Mouse (Mus musculus) midbrain, embryonic 13.5 days (tissue): ENCODE results near the gene Tceanc2. TPM values are rescaled to one million over a fixed set of nuclear protein-coding genes. Genes with fewer than 3 reads are reported as not detected.
"Not testable (repeated sequence)": the region's sequence is repeated elsewhere in the genome, so short reads cannot be mapped to it uniquely, and the experiment has no call there.

ENCODE experiments used
- ATAC-seq: fragments of 200-750 bp; cut with Nextera tagmentation; 2 replicates; pipeline ENCODE4 v1.8.0; 2017; ENCODE audit warnings: mild to moderate bottlenecking, moderate TSS enrichment, moderate library complexity
- H3K27ac ChIP-seq: fragments of 300-500 bp; sonication (generic); 2 replicates; pipeline ENCODE4 v1.5.1; 2015; ENCODE audit warnings: inconsistent platforms, mild to moderate bottlenecking, moderate library complexity
- H3K27me3 ChIP-seq: fragments of 300-500 bp; sonication (generic); 2 replicates; pipeline ENCODE4 v1.6.1; 2015; ENCODE audit warnings: mild to moderate bottlenecking, inconsistent platforms
- H3K36me3 ChIP-seq: fragments of 300-500 bp; sonication (generic); 2 replicates; pipeline ENCODE4 v1.6.1; 2015; ENCODE audit warnings: mild to moderate bottlenecking, inconsistent platforms
- H3K4me1 ChIP-seq: fragments of 300-500 bp; sonication (generic); replicated peaks from 2 replicates; pipeline ENCODE4 v1.6.1; 2015; ENCODE audit warnings: inconsistent platforms
- H3K4me2 ChIP-seq: fragments of 300-500 bp; sonication (generic); replicated peaks from 2 replicates; pipeline ENCODE4 v1.6.1; 2015; ENCODE audit warnings: moderate library complexity, mild to moderate bottlenecking, inconsistent platforms
- H3K4me3 ChIP-seq: fragments of 300-500 bp; sonication (generic); replicated peaks from 2 replicates; pipeline ENCODE4 v1.5.1; 2015; ENCODE audit warnings: mild to moderate bottlenecking, inconsistent platforms
- H3K9ac ChIP-seq: fragments of 300-500 bp; sonication (generic); replicated peaks from 2 replicates; pipeline ENCODE4 v1.6.1; 2015; ENCODE audit warnings: mild to moderate bottlenecking, inconsistent platforms
- H3K9me3 ChIP-seq: fragments of 300-500 bp; sonication (generic); 2 replicates; pipeline ENCODE4 v1.6.1; 2016; ENCODE audit warnings: mild to moderate bottlenecking, inconsistent platforms
- WGBS: fragments of 180-500 bp; shearing (Covaris S2); methylation state at CpG from one replicate; pipeline ENCODE4 v1.1.7; 2015; 5-methylcytosine and 5-hydroxymethylcytosine counted together
- polyA plus RNA-seq: library from polyadenylated mRNA; unstranded; fragments of >200 nt; fragmentation: Nextera tagmentation; extraction: Ambion mirVana; gene quantifications from 2 replicates; pipeline ENCODE4 v1.2.1, GENCODE M21; 2015

The Tceanc2 gene
- polyA plus RNA-seq, 1 experiment from 2014 or later = 28.4 TPM

DNA sequence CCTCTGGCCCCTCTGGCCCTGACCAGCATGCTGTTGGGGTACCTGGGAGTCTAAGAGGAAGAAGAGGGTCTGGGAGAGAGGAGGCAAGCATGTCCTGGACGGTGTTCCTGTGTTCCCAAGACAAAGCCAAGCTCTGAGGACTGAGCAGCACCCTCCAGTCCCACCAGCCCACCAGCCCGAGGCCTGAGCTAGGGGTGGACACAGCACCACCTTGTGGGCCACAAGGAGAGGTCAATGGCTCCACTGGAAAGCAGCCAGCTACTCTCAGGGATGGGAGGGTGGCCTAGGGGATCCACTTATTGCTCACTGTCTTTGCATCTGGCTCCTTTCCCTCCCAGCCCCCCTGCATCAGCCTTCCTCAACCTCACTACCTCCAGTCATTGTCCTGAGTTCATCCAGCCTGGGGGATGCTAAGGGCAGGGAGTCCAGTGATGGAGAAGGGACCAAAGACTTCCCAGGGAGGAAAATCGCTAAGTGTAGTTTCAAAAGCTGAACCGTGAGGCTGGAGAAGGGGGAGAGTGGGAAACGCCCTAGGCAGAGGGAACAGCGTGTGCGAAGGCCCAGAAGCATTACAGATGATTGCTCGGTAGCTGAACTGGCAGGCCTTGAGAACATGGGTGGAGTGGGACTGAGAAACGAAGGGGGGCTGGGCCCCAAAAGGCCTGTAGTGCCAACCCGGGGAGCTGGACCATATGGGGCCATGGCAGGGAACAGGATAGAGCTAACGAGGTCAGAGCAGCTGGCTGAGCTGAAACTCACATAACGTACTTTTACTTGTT, 57.6 kb downstream of the Tceanc2 start:
- Histone ChIP-seq H3K9me3 (no peaks in the 10 kb centered on the region), H3K27me3 (no peaks in the 10 kb centered on the region), H3K36me3 (no peaks in the 10 kb centered on the region), H3K4me3 (no peak overlapping the region), H3K4me2 (no peak overlapping the region), H3K4me1 (peaks cover 26% of the 10 kb centered on the region), H3K27ac (peak overlapping the region; percentile 51), H3K9ac (no peak overlapping the region)
- WGBS = 41% methylated on average over 12 of the region's 12 CpGs
- ATAC-seq = peak; percentile 82

DNA sequence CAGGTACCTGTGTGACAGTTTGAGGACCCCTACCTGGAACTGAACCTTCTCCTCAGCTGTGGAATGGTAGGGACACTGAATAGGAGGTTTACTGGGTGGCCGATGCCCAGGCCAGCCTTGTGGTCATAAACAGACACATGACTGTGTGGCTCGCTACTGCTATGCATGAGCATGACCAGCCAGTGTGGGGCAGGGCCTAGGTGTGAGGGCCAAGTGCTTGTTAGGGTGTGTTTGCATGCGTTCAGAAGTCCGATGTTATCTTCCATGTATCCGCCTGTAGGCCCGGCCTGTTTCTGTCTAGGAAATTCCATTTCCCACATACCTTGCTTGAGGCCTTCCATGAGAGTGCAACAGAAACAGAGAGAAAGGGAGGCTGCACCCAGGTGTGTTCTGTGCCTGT, 58.2 kb downstream of the Tceanc2 start:
- 0 out of 2 replicates have a peak, but pooled peaks have one; percentile 24 for ATAC-seq
- Histone ChIP-seq H3K36me3 (no peaks in the 10 kb centered on the region), H3K4me1 (peaks cover 21% of the 10 kb centered on the region), H3K9ac (no peak overlapping the region), H3K4me2 (no peak overlapping the region), H3K9me3 (no peaks in the 10 kb centered on the region), H3K27ac (peak overlapping the region; percentile 51), H3K27me3 (no peaks in the 10 kb centered on the region), H3K4me3 (no peak overlapping the region)
- 95% methylated on average over 6 of the region's 6 CpGs for WGBS

GRCm38 (mm10) chr4:107119056-107119455, 59.9 kb downstream of the Tceanc2 start:
- no peak overlapping the region for H3K27ac ChIP-seq
- H3K36me3 ChIP-seq = no peaks in the 10 kb centered on the region
- H3K27me3 ChIP-seq = no peaks in the 10 kb centered on the region
- H3K4me1 ChIP-seq = peaks cover 11% of the 10 kb centered on the region
- H3K9ac ChIP-seq = no peak overlapping the region
- no peaks in the 10 kb centered on the region for H3K9me3 ChIP-seq
- no peak for ATAC-seq
- no peak overlapping the region for H3K4me2 ChIP-seq
- WGBS = 70% methylated on average over 4 of the region's 4 CpGs
- H3K4me3 ChIP-seq = no peak overlapping the region

GRCm38 (mm10) chr4:107117741-107118385, 61.1 kb downstream of the Tceanc2 start:
- Histone ChIP-seq H3K9ac (no peak overlapping the region), H3K4me3 (no peak overlapping the region), H3K9me3 (no peaks in the 10 kb centered on the region), H3K4me1 (peaks cover 11% of the 10 kb centered on the region), H3K27ac (no peak overlapping the region), H3K36me3 (no peaks in the 10 kb centered on the region), H3K4me2 (no peak overlapping the region), H3K27me3 (no peaks in the 10 kb centered on the region)
- ATAC-seq = no peak
- WGBS = 88% methylated on average over 2 of the region's 2 CpGs

DNA sequence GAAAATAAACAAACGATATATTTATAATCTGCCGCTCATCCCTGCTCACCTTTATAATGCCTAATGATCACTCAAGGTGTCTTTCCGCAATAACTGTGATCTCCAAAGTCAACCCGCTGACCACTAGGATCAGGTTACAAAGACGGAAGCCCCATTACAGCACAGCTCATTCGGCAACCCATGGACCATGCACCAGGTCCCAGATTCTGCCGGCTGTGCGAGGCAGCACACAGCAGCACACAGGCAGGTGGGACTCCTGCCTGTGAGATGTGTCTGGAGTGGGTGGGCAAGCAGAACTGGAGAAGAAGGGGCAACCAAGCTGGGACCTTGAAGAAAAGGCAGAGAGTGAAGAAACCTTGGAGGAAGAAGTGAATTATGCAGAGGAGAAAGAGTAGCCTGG, 64.6 kb downstream of the Tceanc2 start:
- 61% methylated on average over 8 of the region's 8 CpGs for WGBS
- Histone ChIP-seq H3K36me3 (no peaks in the 10 kb centered on the region), H3K4me3 (no peak overlapping the region), H3K27ac (no peak overlapping the region), H3K9me3 (no peaks in the 10 kb centered on the region), H3K4me1 (no peaks in the 10 kb centered on the region), H3K27me3 (no peaks in the 10 kb centered on the region), H3K9ac (no peak overlapping the region), H3K4me2 (no peak overlapping the region)
- ATAC-seq = no peak

DNA sequence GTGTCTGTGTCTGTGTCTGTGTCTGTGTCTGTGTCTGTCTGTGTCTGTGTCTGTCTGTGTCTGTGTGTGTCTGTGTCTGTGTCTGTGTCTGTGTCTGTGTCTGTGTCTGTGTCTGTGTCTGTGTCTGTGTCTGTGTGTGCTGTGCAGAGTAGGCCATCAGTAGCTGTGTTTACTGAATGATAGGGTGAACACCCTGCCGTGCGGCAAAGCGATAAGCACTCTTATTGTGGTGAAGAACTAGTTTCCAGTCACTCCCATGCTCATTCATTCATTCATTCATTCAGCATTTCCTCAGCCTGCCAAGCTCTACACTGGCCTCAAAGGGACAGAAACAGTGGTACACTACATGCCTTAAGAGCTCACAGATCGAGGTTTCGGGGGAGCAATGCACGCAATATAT, 69.7 kb downstream of the Tceanc2 start:
- 92% methylated on average over 6 of the region's 6 CpGs for WGBS
- ATAC-seq, H3K9me3 ChIP-seq, H3K4me2 ChIP-seq, H3K36me3 ChIP-seq, H3K27ac ChIP-seq, H3K9ac ChIP-seq, H3K4me3 ChIP-seq, H3K27me3 ChIP-seq: not testable (repeated sequence)
- peaks cover 17% of the 10 kb centered on the region for H3K4me1 ChIP-seq

DNA sequence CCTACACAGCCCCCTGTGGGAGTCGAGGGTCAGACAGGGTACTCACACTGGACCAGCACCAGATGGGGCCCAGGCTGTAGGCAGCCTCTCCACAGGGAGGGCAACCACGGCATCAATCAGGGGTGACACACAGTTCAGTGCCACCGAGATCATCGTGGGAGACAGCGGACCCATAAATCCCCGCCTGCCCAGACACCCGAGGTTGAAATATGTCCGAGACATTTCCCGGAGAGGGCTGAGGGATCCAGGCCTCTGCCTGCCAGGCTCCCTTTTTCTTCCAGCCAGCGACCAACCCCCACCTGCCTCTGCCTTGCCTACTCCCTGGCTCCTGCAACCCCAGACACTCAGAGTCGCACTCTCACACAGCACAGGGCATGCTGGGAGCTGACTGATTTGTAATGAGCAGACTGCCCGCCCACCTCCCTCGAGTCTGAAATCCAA, 70.6 kb downstream of the Tceanc2 start:
- H3K4me2 ChIP-seq = no peak overlapping the region
- no peaks in the 10 kb centered on the region for H3K9me3 ChIP-seq
- H3K9ac ChIP-seq = no peak overlapping the region
- peak; percentile 51; the same call in 1 of the 2 replicates for ATAC-seq
- peak overlapping the region; percentile 45 for H3K27ac ChIP-seq
- H3K36me3 ChIP-seq = no peaks in the 10 kb centered on the region
- H3K27me3 ChIP-seq = no peaks in the 10 kb centered on the region
- peaks cover 17% of the 10 kb centered on the region for H3K4me1 ChIP-seq
- 44% methylated on average over 13 of the region's 13 CpGs for WGBS
- no peak overlapping the region for H3K4me3 ChIP-seq

DNA sequence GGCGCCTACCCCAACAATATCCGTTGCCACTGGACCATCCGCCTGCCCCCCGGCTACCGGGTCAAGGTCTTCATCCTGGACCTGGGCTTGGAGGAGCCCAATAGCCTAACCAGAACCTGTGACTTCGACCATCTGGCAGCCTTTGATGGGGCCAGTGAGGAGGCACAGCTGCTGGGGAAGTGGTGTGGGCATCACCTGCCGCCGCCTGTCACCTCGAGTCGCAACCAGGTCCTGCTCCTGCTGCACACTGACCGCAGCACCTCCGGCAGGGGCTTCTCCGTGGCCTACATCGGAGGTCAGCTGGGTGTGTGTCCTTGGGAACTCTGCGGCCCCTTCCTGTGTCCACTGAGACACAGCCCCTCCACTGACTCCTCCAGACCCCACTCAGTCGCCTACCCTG, 72.1 kb downstream of the Tceanc2 start:
- no peak for ATAC-seq
- WGBS = 93% methylated on average over 16 of the region's 16 CpGs
- no peaks in the 10 kb centered on the region for H3K27me3 ChIP-seq
- H3K4me1 ChIP-seq = peaks cover 17% of the 10 kb centered on the region
- H3K27ac ChIP-seq = no peak overlapping the region
- H3K9me3 ChIP-seq = no peaks in the 10 kb centered on the region
- no peaks in the 10 kb centered on the region for H3K36me3 ChIP-seq
- no peak overlapping the region for H3K4me2 ChIP-seq
- no peak overlapping the region for H3K9ac ChIP-seq
- H3K4me3 ChIP-seq = no peak overlapping the region

- H3K36me3 ChIP-seq = no peaks in the 10 kb centered on the region
- no peaks in the 10 kb centered on the region for H3K27me3 ChIP-seq
- peaks cover 14% of the 10 kb centered on the region for H3K4me1 ChIP-seq
- H3K4me2 ChIP-seq = no peak overlapping the region
- no peak for ATAC-seq
- H3K4me3 ChIP-seq = no peak overlapping the region
- no peak overlapping the region for H3K9ac ChIP-seq
- H3K27ac ChIP-seq = no peak overlapping the region
- WGBS = 80% methylated on average over 8 of the region's 8 CpGs
- H3K9me3 ChIP-seq = no peaks in the 10 kb centered on the region
These were observed 76.7 kb downstream of the Tceanc2 start for GRCm38 (mm10) chr4:107102220-107102619.

DNA sequence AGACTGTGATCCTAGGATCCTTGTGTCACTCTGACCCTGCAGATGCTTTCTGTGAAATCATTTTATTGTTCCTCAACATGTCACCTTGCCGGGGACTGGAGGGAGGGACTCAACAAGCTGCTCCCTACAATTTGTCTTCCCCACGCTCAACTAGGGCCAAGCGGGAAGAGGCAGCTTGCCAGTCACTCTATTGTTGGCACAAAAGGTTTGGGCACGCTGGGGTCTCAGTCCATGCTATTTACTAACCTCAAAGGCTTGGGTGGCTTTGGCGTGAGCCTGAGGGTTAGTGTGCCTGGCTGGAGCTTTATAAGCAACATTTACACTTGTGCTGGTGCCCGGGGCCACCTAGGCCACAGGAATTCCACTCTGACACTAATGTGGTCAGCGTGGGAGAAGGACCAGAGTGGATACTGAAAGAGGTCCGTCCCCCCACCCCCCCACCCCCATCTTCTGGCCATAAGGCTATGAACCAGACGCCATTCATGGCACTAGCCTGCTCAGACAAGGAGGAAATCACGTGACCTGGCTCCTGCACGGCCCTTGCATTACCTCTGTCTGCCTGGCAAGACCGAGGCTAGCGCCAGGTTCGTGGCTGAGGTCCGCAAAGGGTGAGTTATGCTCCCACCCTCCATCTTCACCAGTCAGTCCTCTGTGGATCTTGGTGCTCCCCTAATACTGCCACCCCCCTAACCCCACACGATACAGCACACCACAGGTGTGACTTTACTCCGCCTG, 80.0 kb downstream of the Tceanc2 start:
- ATAC-seq = 0 out of 2 replicates have a peak, but pooled peaks have one; percentile 22
- H3K4me1 ChIP-seq = peaks cover 28% of the 10 kb centered on the region
- no peak overlapping the region for H3K4me2 ChIP-seq
- no peaks in the 10 kb centered on the region for H3K27me3 ChIP-seq
- H3K27ac ChIP-seq = no peak overlapping the region
- H3K9ac ChIP-seq = no peak overlapping the region
- no peaks in the 10 kb centered on the region for H3K36me3 ChIP-seq
- WGBS = 82% methylated on average over 17 of the region's 17 CpGs
- no peaks in the 10 kb centered on the region for H3K9me3 ChIP-seq
- H3K4me3 ChIP-seq = no peak overlapping the region

- Histone ChIP-seq H3K4me1 (peaks cover 28% of the 10 kb centered on the region), H3K9ac (no peak overlapping the region), H3K27ac (no peak overlapping the region), H3K27me3 (no peaks in the 10 kb centered on the region), H3K36me3 (no peaks in the 10 kb centered on the region), H3K4me2 (no peak overlapping the region), H3K4me3 (no peak overlapping the region), H3K9me3 (no peaks in the 10 kb centered on the region)
- no peak for ATAC-seq
- 80% methylated on average over 10 of the region's 10 CpGs for WGBS
These were observed 80.5 kb downstream of the Tceanc2 start for GRCm38 (mm10) chr4:107098375-107098774.

GRCm38 (mm10) chr4:107097871-107098270, 81.0 kb downstream of the Tceanc2 start:
- H3K4me3 ChIP-seq = no peak overlapping the region
- no peaks in the 10 kb centered on the region for H3K9me3 ChIP-seq
- no peaks in the 10 kb centered on the region for H3K36me3 ChIP-seq
- ATAC-seq = no peak
- no peaks in the 10 kb centered on the region for H3K27me3 ChIP-seq
- WGBS = 61% methylated on average over 15 of the region's 15 CpGs
- peak overlapping the region; percentile 61; the same call in 1 of the 2 replicates for H3K27ac ChIP-seq
- peaks cover 28% of the 10 kb centered on the region for H3K4me1 ChIP-seq
- H3K9ac ChIP-seq = no peak overlapping the region
- H3K4me2 ChIP-seq = no peak overlapping the region
